Mouse (Mus musculus): ENCODE data around the gene Mttp.

GRCm38 (mm10) chr3:138118392-138118791 is 26.4 kb downstream of the Mttp start:
- no peak for TF ChIP-seq CTCF (IDR thresholded peaks at IDR 0.05; ENCODE audit: borderline replicate concordance, extremely low read depth, insufficient read depth, insufficient read length)
- TF ChIP-seq POLR2A (IDR thresholded peaks at IDR 0.05; ENCODE audit: borderline replicate concordance, extremely low read depth, insufficient read depth, insufficient read length, poor library complexity, severe bottlenecking) = no peak
